Mouse (Mus musculus) liver, embryonic 14.5 days (tissue): ENCODE measurements around the gene Med27.

Source experiments
- CTCF ChIP-seq: IDR thresholded peaks from 2 replicates; pipeline ENCODE4 v1.5.1; 2016; ENCODE audit warnings: antibody characterized with exemption, low read depth, control low read depth
- EP300 ChIP-seq: IDR thresholded peaks from 2 replicates; pipeline ENCODE4 v1.6.1; 2016; ENCODE audit warnings: antibody characterized with exemption, low read depth

- TF ChIP-seq CTCF (no peak), EP300 (no peak)
These were observed 172.8 kb downstream of the Med27 start for GRCm38 (mm10) chr2:29519402-29519801.
